Mouse (Mus musculus): ENCODE results near the gene Cfap100.

- TF ChIP-seq MAFK (IDR thresholded peaks at IDR 0.05; ENCODE audit: insufficient read depth, low read depth, low read length) (no peak), HCFC1 (IDR thresholded peaks at IDR 0.05; ENCODE audit: borderline replicate concordance, insufficient read depth, low read length) (no peak)
Measured at GRCm38 (mm10) chr6:90393948-90394347, 34.6 kb downstream of the Cfap100 start.

Measured in ES-E14 (cell line).